ENCODE assay signal across 23 mouse cellular contexts in the genomic region with DNA sequence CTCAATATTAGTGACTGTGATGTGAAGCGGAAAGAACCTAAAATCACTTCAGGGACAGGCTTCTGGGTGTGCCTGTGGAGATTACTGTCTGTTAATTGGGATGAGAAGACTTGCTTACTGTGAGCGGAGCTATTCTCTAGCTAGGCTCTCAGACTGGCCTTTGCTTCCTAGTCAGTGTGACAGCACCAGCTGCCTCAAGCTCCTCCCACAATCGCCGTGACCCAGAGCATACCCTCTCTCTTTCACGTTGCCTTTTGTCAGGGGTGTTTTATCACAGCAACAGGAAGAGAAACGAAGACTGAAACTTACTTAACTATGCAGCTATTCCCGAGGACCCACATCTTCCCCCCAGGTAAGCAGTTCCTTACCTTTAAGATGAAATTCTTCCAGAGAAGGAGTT. TPM values are rescaled to one million over a fixed set of nuclear protein-coding genes. Genes with fewer than 3 reads are reported as not detected.
DNase-seq lines count a peak whose midpoint lies in the region; TF ChIP-seq lines count a peak whose summit lies in the region.
"Had no signal": no experiment of that assay in that cellular context is flagged by ENCODE, and none has a peak within 500 bp of the region (broad histone marks: within the 10 kb centered on the region; RNA-seq: fewer than 3 reads in every experiment).

No protein-coding gene starts in this region.

- no peak for TF ChIP-seq EP300 in CH12.LX (IDR thresholded peaks at IDR 0.05; ENCODE audit: low read length)

- H3K4me2 ChIP-seq in CH12.LX (ENCODE audit: insufficient read depth, low read depth, poor library complexity, severe bottlenecking): peak overlapping the region; percentile 16; the same call in 1 of the 2 replicates
- H3K4me2 ChIP-seq: forebrain, embryonic 13.5 days; heart, embryonic 13.5 days; hindbrain, embryonic 15.5 days had no signal

- no peak for DNase-seq in CH12.LX (ENCODE audit: extremely low read depth)
- peak; percentile 5 for DNase-seq in T-cell, adult 2 months (ENCODE audit: low spot score)
- DNase-seq in thymus, postnatal 14 days: peak; percentile 60
- no peak for DNase-seq in adrenal gland, adult (ENCODE audit: inconsistent age in 2 of 2, low spot score in 1 of 2)
- DNase-seq in right cerebral cortex, postnatal 14 days: no peak
- DNase-seq in embryo, embryonic 10.5 days (ENCODE audit: low spot score): no peak
- DNase-seq: adrenal gland, postnatal 10 days; B cell, adult 2 months; cerebellum, adult 11 months; cerebellum, adult 8-10 months; cerebellum, postnatal 14 days; forebrain, postnatal 0 days; gastrocnemius, adult 2 months; gastrocnemius, postnatal 25 days; heart, postnatal 36 days had no signal

- no peaks in the 10 kb centered on the region for H3K79me2 ChIP-seq in CH12.LX (replicated peaks; ENCODE audit: control insufficient read depth, extremely low read depth, insufficient read depth, poor library complexity, severe bottlenecking)

- no peak for TF ChIP-seq CTCF in CH12.LX (conservative IDR thresholded peaks at IDR 0.05 in 1 of 2, IDR thresholded peaks at IDR 0.05 in 1 of 2; ENCODE audit: low read depth in 2 of 2, low read length in 2 of 2)

- H3K9ac ChIP-seq in CH12.LX (ENCODE audit: insufficient read depth, low read depth): no peak overlapping the region
- H3K9ac ChIP-seq: forebrain, embryonic 13.5 days; forebrain, postnatal 0 days; heart, embryonic 13.5 days; hindbrain, embryonic 15.5 days had no signal

- H3K9me3 ChIP-seq in CH12.LX (replicated peaks; ENCODE audit: low read length): no peaks in the 10 kb centered on the region
- H3K9me3 ChIP-seq: embryonic facial prominence, embryonic 10.5 days; forebrain, embryonic 13.5 days; heart, embryonic 13.5 days; hindbrain, embryonic 15.5 days had no signal

- H3K36me3 ChIP-seq in CH12.LX (replicated peaks in 1 of 2; ENCODE audit: control insufficient read depth in 1 of 2, insufficient read depth in 1 of 2, low read length in 1 of 2): no peaks in the 10 kb centered on the region
- H3K36me3 ChIP-seq: embryonic facial prominence, embryonic 10.5 days; heart, embryonic 13.5 days; hindbrain, embryonic 15.5 days had no signal

- dilution Hi-C loops in CH12.LX (cut with MboI; ENCODE audit: extremely low pct_ligation_motif_present, extremely low pct_unique_long_range_greater_than_20kb, low sequenced_read_pairs): no loop called here

- in situ Hi-C loops in CH12.LX (cut with MboI; ENCODE audit: low pct_ligation_motif_present, low pct_unique_long_range_greater_than_20kb, low sequenced_read_pairs): no loop called here

- H3K27ac ChIP-seq in CH12.LX (ENCODE audit: insufficient read depth, low read depth): no peak overlapping the region
- H3K27ac ChIP-seq: embryonic facial prominence, embryonic 10.5 days; forebrain, embryonic 13.5 days; gastrocnemius, adult 2 months; heart, embryonic 13.5 days; hindbrain, embryonic 15.5 days had no signal

- H3K27me3 ChIP-seq in CH12.LX (replicated peaks): peaks cover 9% of the 10 kb centered on the region
- H3K27me3 ChIP-seq: hindbrain, embryonic 15.5 days had no signal

- no peak overlapping the region for H3K4me3 ChIP-seq in CH12.LX (replicated peaks in 1 of 3; ENCODE audit: low read depth in 2 of 3, low read length in 2 of 3, poor library complexity in 1 of 3)
- H3K4me3 ChIP-seq: embryonic facial prominence, embryonic 10.5 days; forebrain, embryonic 13.5 days; gastrocnemius, adult 2 months; heart, embryonic 13.5 days; hindbrain, embryonic 15.5 days had no signal

- H3K4me1 ChIP-seq in CH12.LX (ENCODE audit: control insufficient read depth in 1 of 2, insufficient read depth in 2 of 2): peaks cover 6 to 14% of the 10 kb centered on the region in 2 experiments; a peak in 3 of 4 replicates

- no peak for TF ChIP-seq RAD21 in CH12.LX (IDR thresholded peaks at IDR 0.05; ENCODE audit: low read depth, low read length)

- no peak for TF ChIP-seq POLR2A in CH12.LX (IDR thresholded peaks at IDR 0.05; ENCODE audit: low read depth, low read length)

TF ChIP-seq in CH12.LX, 34 proteins besides CTCF, POLR2A, EP300 and RAD21:
- TF ChIP-seq ZNF384 (IDR thresholded peaks at IDR 0.05; ENCODE audit: low read depth, low read length): no peak
- no peak for TF ChIP-seq TCF12 (IDR thresholded peaks at IDR 0.05; ENCODE audit: low read depth, low read length)
- TF ChIP-seq GABPA (IDR thresholded peaks at IDR 0.05; ENCODE audit: insufficient replicate concordance, low read depth, low read length): no peak
- TF ChIP-seq ZMIZ1 (IDR thresholded peaks at IDR 0.05; ENCODE audit: low read depth, low read length): no peak
- TF ChIP-seq MXI1 (IDR thresholded peaks at IDR 0.05; ENCODE audit: low read depth, low read length): no peak
- no peak for TF ChIP-seq POLR2AphosphoS2 (IDR thresholded peaks at IDR 0.05; ENCODE audit: low read depth, low read length)
- TF ChIP-seq BHLHE40 (IDR thresholded peaks at IDR 0.05; ENCODE audit: low read depth, low read length): no peak
- no peak for TF ChIP-seq MAX (IDR thresholded peaks at IDR 0.05; ENCODE audit: low read length)
- TF ChIP-seq E2F4 (IDR thresholded peaks at IDR 0.05; ENCODE audit: insufficient replicate concordance, low read depth, low read length): no peak
- TF ChIP-seq USF2 (conservative IDR thresholded peaks at IDR 0.05; ENCODE audit: low read depth, low read length): no peak
- no peak for TF ChIP-seq ZC3H11A (IDR thresholded peaks at IDR 0.05; ENCODE audit: low read depth, low read length)
- TF ChIP-seq SIN3A (IDR thresholded peaks at IDR 0.05; ENCODE audit: low read length): no peak
- TF ChIP-seq MYC (IDR thresholded peaks at IDR 0.05; ENCODE audit: low read depth, low read length): no peak

RNA-seq across cellular contexts. Expression of a gene that starts 4.0 kb away (rescaled TPM):
- total RNA-seq in CH12.LX (2012; rRNA removed) (not detected in 2 replicates), CH12.LX (2014; rRNA removed) (0.35 TPM in 1 of 2 replicates, not detected in the other)
- polyA plus RNA-seq in CH12.LX (2012; ENCODE audit: insufficient read length, low read depth): not detected in 2 replicates
- total RNA-seq: gastrocnemius, adult 2 months; gastrocnemius, postnatal 25 days; granulocyte monocyte progenitor cell, adult 5-6 weeks had no signal
- polyA plus RNA-seq: embryonic facial prominence, embryonic 10.5 days; embryonic facial prominence, embryonic 14.5 days; heart, postnatal 0 days; hindbrain, embryonic 11.5 days had no signal

RNA-seq across cellular contexts. Expression of a gene that starts 4.9 kb away (rescaled TPM):
- total RNA-seq in CH12.LX (2012; rRNA removed): 5.7 and 8.4 TPM in 2 replicates
- total RNA-seq in CH12.LX (2014; rRNA removed): 3.9 and 4.0 TPM in 2 replicates
- 8.7 and 9.1 TPM in 2 replicates for polyA plus RNA-seq in CH12.LX (2012; ENCODE audit: insufficient read length, low read depth)

Comparison
In these comparisons a context has a peak if more than half of its experiments do, and no peak if none do; other contexts are left out.
1. DNase-seq: peak in T-cell, adult 2 months (single experiment) and thymus, postnatal 14 days (single experiment); none in CH12.LX (single experiment), adrenal gland, adult (0 of 2), right cerebral cortex, postnatal 14 days (single experiment) and embryo, embryonic 10.5 days (single experiment).